Mouse (Mus musculus) midbrain, embryonic 11.5 days (tissue): ENCODE results near the gene Vac14. TPM values are rescaled to one million over a fixed set of nuclear protein-coding genes. Genes with fewer than 3 reads are reported as not detected.

Experiments
- ATAC-seq: fragments of 200-750 bp; cut with Nextera tagmentation; 2 replicates; pipeline ENCODE4 v1.8.0; 2017; ENCODE audit warnings: moderate TSS enrichment, moderate library complexity; ENCODE audit not compliant: low FRiP score
- DNase-seq: peaks from one replicate; pipeline ENCODE4 v3.0.0; 2015; ENCODE audit warnings: low spot score; ENCODE audit errors: missing footprints
- H3K27ac ChIP-seq: fragments of 300-500 bp; sonication (generic); 2 replicates; pipeline ENCODE4 v1.5.1; 2014; ENCODE audit warnings: low read depth, low read length
- H3K27me3 ChIP-seq: fragments of 300-500 bp; sonication (generic); 2 replicates; pipeline ENCODE4 v1.6.1; 2014; ENCODE audit warnings: mild to moderate bottlenecking, low read length, moderate library complexity, mixed read lengths; ENCODE audit not compliant: control insufficient read depth, insufficient read depth
- H3K36me3 ChIP-seq: fragments of 300-500 bp; sonication (generic); 2 replicates; pipeline ENCODE4 v1.6.1; 2014; ENCODE audit warnings: mild to moderate bottlenecking, low read length, moderate library complexity, mixed read lengths; ENCODE audit not compliant: control insufficient read depth, insufficient read depth
- H3K4me1 ChIP-seq: fragments of 300-500 bp; sonication (generic); 2 replicates; pipeline ENCODE4 v1.6.1; 2014; ENCODE audit warnings: low read length; ENCODE audit not compliant: control insufficient read depth, insufficient read depth
- H3K4me2 ChIP-seq: fragments of 300-500 bp; sonication (generic); 2 replicates; pipeline ENCODE4 v1.6.1; 2014; ENCODE audit warnings: mild to moderate bottlenecking, moderate library complexity
- H3K4me3 ChIP-seq: fragments of 300-500 bp; sonication (generic); 2 replicates; pipeline ENCODE4 v1.5.1; 2014; ENCODE audit warnings: low read depth, low read length
- H3K9ac ChIP-seq: fragments of 300-500 bp; sonication (generic); 2 replicates; pipeline ENCODE4 v1.6.1; 2014; ENCODE audit warnings: low read length
- H3K9me3 ChIP-seq: fragments of 300-500 bp; sonication (generic); 2 replicates; pipeline ENCODE4 v1.6.1; 2016; ENCODE audit warnings: low read length; ENCODE audit not compliant: control insufficient read depth
- WGBS: fragments of 180-500 bp; shearing (Covaris S2); extraction: QIAGEN DNeasy Blood & Tissue Kit; methylation state at CpG from one replicate; pipeline ENCODE4 v1.1.7; 2014; 5-methylcytosine and 5-hydroxymethylcytosine counted together
- polyA plus RNA-seq: library from polyadenylated mRNA; unstranded; fragments of >200 nt; fragmentation: Nextera tagmentation; extraction: Ambion mirVana; gene quantifications from 2 replicates; pipeline ENCODE4 v1.2.1, GENCODE M21; 2014

The Vac14 gene
- polyA plus RNA-seq, 1 experiment from 2014 or later: 33.8 TPM

DNA sequence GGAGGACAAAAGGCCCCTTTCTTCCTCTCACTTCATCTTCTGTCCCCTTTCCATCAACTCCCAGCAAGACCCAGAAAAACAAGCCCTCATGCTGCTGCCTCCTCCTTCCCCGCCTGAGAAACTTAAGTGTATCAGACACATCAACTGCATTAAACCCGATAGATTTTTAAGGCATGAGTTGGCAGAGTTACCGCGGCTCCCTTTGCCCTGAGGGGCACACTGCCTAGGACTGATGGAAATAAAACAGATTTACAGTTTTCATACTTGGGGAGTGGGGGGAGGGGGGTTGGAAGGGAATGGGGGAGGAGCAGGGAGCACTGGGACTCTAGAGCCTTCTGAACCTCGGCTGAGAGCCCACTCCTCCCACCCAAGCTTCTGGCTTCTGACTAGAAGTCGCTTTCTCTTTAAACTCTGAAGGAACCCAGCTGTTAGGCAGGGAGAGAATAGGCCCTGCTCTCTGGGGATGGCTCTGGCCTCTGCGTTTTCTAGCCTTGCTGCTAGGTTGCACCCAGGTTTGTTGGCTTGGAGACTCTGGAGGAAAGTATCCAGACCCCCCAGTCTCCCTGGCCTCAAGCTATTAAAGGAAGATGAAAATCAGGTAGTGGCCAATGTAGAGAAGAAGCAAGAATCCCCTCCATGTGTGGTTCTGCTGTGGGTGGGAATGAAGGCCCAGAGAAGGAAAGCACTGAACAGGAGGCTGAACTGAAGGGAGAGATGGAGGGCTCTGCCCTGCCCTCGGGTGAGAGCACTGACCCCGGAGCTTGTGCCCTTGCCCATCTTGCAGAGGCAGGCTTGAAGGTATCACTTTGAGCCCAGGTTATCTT lies 84.5 kb downstream of the Vac14 start:
- DNase-seq (no peak), ATAC-seq (no peak)
- H3K4me3 ChIP-seq: no peak overlapping the region
- no peaks in the 10 kb centered on the region for H3K4me1 ChIP-seq
- WGBS: 53% methylated on average over 9 of the region's 9 CpGs
- H3K4me2 ChIP-seq: no peak overlapping the region
- no peak overlapping the region for H3K27ac ChIP-seq
- H3K9me3 ChIP-seq: no peaks in the 10 kb centered on the region
- H3K27me3 ChIP-seq: no peaks in the 10 kb centered on the region
- H3K9ac ChIP-seq: no peak overlapping the region
- no peaks in the 10 kb centered on the region for H3K36me3 ChIP-seq

DNA sequence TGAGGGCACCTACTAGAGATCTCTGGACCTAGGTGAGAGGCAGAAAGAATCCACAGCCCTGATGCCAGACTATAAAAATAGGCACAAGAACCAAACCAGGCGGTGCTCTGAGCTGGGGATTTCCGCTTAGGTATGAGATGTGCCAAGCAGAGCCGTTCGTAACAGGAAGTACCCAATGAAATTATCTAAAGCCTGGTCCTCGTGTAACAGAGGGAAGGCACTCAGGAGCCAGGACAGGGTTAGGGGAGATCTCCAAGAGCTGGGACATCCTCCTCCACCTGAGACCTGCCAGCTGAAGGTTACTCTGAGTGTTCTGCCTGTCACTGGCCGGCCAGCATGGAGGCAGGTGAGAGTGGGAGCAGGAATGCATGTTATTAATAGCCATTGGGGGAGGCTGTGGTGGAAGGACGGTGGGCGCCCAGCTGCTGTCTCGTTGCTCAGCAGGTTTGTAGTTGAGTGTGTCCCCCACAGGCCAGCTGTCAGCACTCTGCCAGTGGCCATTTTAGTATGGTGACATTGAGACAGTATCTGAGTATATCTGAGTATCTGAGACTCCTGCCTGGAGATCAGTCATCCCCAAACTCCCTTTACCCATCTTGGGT lies 85.2 kb downstream of the Vac14 start:
- Histone ChIP-seq H3K4me2 (no peak overlapping the region), H3K9ac (no peak overlapping the region), H3K4me1 (no peaks in the 10 kb centered on the region), H3K27me3 (no peaks in the 10 kb centered on the region), H3K9me3 (no peaks in the 10 kb centered on the region), H3K36me3 (no peaks in the 10 kb centered on the region), H3K27ac (no peak overlapping the region), H3K4me3 (no peak overlapping the region)
- DNase-seq (no peak), ATAC-seq (no peak)
- WGBS: 87% methylated on average over 9 of the region's 9 CpGs

DNA sequence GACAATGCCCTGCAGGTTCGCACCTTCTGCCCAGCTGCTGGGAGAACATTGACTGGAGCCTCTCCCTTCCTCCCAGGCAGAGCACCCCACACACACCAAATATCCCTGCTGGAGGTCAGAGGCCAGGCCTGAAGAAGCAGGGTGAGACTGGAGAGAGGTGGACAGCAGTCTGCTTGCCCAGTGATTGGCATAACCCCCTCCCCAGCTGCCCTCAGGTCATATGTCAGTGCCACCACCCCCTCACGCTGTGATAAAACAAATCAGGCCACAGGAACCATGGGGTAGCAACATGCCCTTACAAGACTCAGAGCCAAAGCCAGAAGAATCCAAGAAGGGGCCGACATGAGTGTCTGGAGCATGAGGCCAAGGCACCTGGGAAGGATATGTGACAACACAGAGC lies 85.7 kb downstream of the Vac14 start:
- Histone ChIP-seq H3K27me3 (no peaks in the 10 kb centered on the region), H3K4me3 (no peak overlapping the region), H3K9ac (no peak overlapping the region), H3K36me3 (no peaks in the 10 kb centered on the region), H3K9me3 (no peaks in the 10 kb centered on the region), H3K4me1 (no peaks in the 10 kb centered on the region), H3K27ac (no peak overlapping the region), H3K4me2 (no peak overlapping the region)
- 85% methylated on average over 3 of the region's 3 CpGs for WGBS
- no peak for ATAC-seq
- DNase-seq: no peak

GRCm38 (mm10) chr8:110705391-110706287 lies 87.3 kb downstream of the Vac14 start:
- 82% methylated on average over 14 of the region's 14 CpGs for WGBS
- Histone ChIP-seq H3K4me1 (no peaks in the 10 kb centered on the region), H3K4me2 (no peak overlapping the region), H3K4me3 (no peak overlapping the region), H3K27ac (no peak overlapping the region), H3K27me3 (no peaks in the 10 kb centered on the region), H3K9ac (no peak overlapping the region), H3K9me3 (no peaks in the 10 kb centered on the region), H3K36me3 (peaks cover 4% of the 10 kb centered on the region; the same call in 1 of the 2 replicates)
- DNase-seq (no peak), ATAC-seq (no peak)

GRCm38 (mm10) chr8:110706288-110706870 lies 88.0 kb downstream of the Vac14 start:
- no peak for DNase-seq
- 94% methylated on average over 3 of the region's 3 CpGs for WGBS
- peaks cover 7% of the 10 kb centered on the region; the same call in 1 of the 2 replicates for H3K36me3 ChIP-seq

DNA sequence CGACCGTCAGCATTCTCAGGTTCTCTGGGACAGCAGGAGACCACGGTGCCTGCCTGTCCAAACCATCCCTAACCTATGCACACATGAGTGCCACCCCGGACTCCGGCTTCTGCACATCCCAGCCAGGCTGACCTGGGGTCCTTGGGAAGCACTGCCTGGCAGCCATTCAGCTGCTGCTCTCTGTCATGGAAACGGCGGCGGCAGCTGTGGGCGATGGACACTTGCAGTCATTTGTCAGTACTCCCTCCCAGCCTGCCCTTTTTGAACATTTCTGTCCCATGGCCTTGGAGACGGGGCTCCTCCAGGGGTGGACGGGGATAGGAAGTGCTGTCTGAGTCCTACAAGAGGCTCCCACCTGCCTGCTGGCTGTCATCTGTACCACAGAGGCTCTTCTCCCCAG lies 90.0 kb downstream of the Vac14 start:
- no peak overlapping the region for H3K9ac ChIP-seq
- peaks cover 9% of the 10 kb centered on the region; the same call in 1 of the 2 replicates for H3K36me3 ChIP-seq
- H3K4me2 ChIP-seq: no peak overlapping the region
- no peaks in the 10 kb centered on the region for H3K9me3 ChIP-seq
- no peaks in the 10 kb centered on the region for H3K27me3 ChIP-seq
- DNase-seq (no peak), ATAC-seq (no peak)
- no peak overlapping the region for H3K27ac ChIP-seq
- WGBS: 91% methylated on average over 11 of the region's 11 CpGs
- H3K4me1 ChIP-seq: no peaks in the 10 kb centered on the region
- H3K4me3 ChIP-seq: no peak overlapping the region

More at GRCm38 (mm10) chr8:110706288-110706870, 88.0 kb downstream of the Vac14 start:
- H3K4me1 ChIP-seq: no peaks in the 10 kb centered on the region
- H3K4me2 ChIP-seq: no peak overlapping the region
- H3K4me3 ChIP-seq: no peak overlapping the region
- no peak for ATAC-seq
- H3K9me3 ChIP-seq: no peaks in the 10 kb centered on the region
- H3K27me3 ChIP-seq: no peaks in the 10 kb centered on the region
- H3K27ac ChIP-seq: no peak overlapping the region
- H3K9ac ChIP-seq: no peak overlapping the region

GRCm38 (mm10) chr8:110710593-110710992 lies 92.2 kb downstream of the Vac14 start:
- Histone ChIP-seq H3K27ac (no peak overlapping the region), H3K9me3 (no peaks in the 10 kb centered on the region), H3K27me3 (no peaks in the 10 kb centered on the region), H3K4me3 (no peak overlapping the region), H3K4me1 (peaks cover 3% of the 10 kb centered on the region; the same call in 1 of the 2 replicates), H3K4me2 (no peak overlapping the region), H3K9ac (no peak overlapping the region), H3K36me3 (peaks cover 9% of the 10 kb centered on the region; the same call in 1 of the 2 replicates)
- no peak for ATAC-seq
- 72% methylated on average over 3 of the region's 3 CpGs for WGBS
- DNase-seq: no peak

GRCm38 (mm10) chr8:110711271-110711934 lies 93.0 kb downstream of the Vac14 start:
- H3K9ac ChIP-seq: no peak overlapping the region
- H3K36me3 ChIP-seq: peaks cover 9% of the 10 kb centered on the region; the same call in 1 of the 2 replicates
- 88% methylated on average over 13 of the region's 13 CpGs for WGBS
- no peak for ATAC-seq
- no peak overlapping the region for H3K27ac ChIP-seq
- H3K9me3 ChIP-seq: no peaks in the 10 kb centered on the region
- peaks cover 8% of the 10 kb centered on the region for H3K4me1 ChIP-seq
- no peak overlapping the region for H3K4me3 ChIP-seq
- H3K4me2 ChIP-seq: no peak overlapping the region
- H3K27me3 ChIP-seq: no peaks in the 10 kb centered on the region
- no peak for DNase-seq
